Mouse (Mus musculus) midbrain, embryonic 11.5 days (tissue): ENCODE data around the gene Psmb6. TPM values are rescaled to one million over a fixed set of nuclear protein-coding genes. Genes with fewer than 3 reads are reported as not detected.

ENCODE experiments used
- ATAC-seq: fragments of 200-750 bp; cut with Nextera tagmentation; 2 replicates; pipeline ENCODE4 v1.8.0; 2017; ENCODE audit warnings: moderate TSS enrichment, moderate library complexity; ENCODE audit not compliant: low FRiP score
- DNase-seq: peaks from one replicate; pipeline ENCODE4 v3.0.0; 2015; ENCODE audit warnings: low spot score; ENCODE audit errors: missing footprints
- H3K27ac ChIP-seq: fragments of 300-500 bp; sonication (generic); 2 replicates; pipeline ENCODE4 v1.5.1; 2014; ENCODE audit warnings: low read depth, low read length
- H3K27me3 ChIP-seq: fragments of 300-500 bp; sonication (generic); 2 replicates; pipeline ENCODE4 v1.6.1; 2014; ENCODE audit warnings: mild to moderate bottlenecking, low read length, moderate library complexity, mixed read lengths; ENCODE audit not compliant: control insufficient read depth, insufficient read depth
- H3K36me3 ChIP-seq: fragments of 300-500 bp; sonication (generic); 2 replicates; pipeline ENCODE4 v1.6.1; 2014; ENCODE audit warnings: mild to moderate bottlenecking, low read length, moderate library complexity, mixed read lengths; ENCODE audit not compliant: control insufficient read depth, insufficient read depth
- H3K4me1 ChIP-seq: fragments of 300-500 bp; sonication (generic); 2 replicates; pipeline ENCODE4 v1.6.1; 2014; ENCODE audit warnings: low read length; ENCODE audit not compliant: control insufficient read depth, insufficient read depth
- H3K4me2 ChIP-seq: fragments of 300-500 bp; sonication (generic); 2 replicates; pipeline ENCODE4 v1.6.1; 2014; ENCODE audit warnings: mild to moderate bottlenecking, moderate library complexity
- H3K4me3 ChIP-seq: fragments of 300-500 bp; sonication (generic); 2 replicates; pipeline ENCODE4 v1.5.1; 2014; ENCODE audit warnings: low read depth, low read length
- H3K9ac ChIP-seq: fragments of 300-500 bp; sonication (generic); 2 replicates; pipeline ENCODE4 v1.6.1; 2014; ENCODE audit warnings: low read length
- H3K9me3 ChIP-seq: fragments of 300-500 bp; sonication (generic); 2 replicates; pipeline ENCODE4 v1.6.1; 2016; ENCODE audit warnings: low read length; ENCODE audit not compliant: control insufficient read depth
- WGBS: fragments of 180-500 bp; shearing (Covaris S2); extraction: QIAGEN DNeasy Blood & Tissue Kit; methylation state at CpG from one replicate; pipeline ENCODE4 v1.1.7; 2014; 5-methylcytosine and 5-hydroxymethylcytosine counted together
- polyA plus RNA-seq: library from polyadenylated mRNA; unstranded; fragments of >200 nt; fragmentation: Nextera tagmentation; extraction: Ambion mirVana; gene quantifications from 2 replicates; pipeline ENCODE4 v1.2.1, GENCODE M21; 2014

Psmb6 gene
- polyA plus RNA-seq, 1 experiment from 2014 or later = 909 TPM

DNA sequence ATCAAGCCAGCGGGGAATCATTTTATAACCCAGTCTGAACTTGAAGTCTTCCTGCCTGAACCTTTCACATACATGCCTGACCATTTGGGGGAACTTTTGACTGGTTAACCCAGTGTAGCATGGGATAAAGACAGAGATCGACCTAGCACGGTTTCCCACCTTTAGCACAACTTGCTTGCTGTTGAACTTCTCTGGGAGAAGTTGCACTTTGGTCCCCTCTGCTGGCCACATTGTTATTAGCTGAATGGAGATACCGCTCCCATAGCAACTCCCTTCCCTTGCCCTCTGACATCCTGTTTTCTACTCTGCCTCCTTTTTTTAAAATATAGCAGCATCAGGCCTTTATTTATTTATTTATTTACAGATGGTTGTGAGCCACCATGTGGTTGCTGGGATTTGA is 18.8 kb upstream of the Psmb6 start:
- H3K27me3 ChIP-seq = no peaks in the 10 kb centered on the region
- DNase-seq = peak; percentile 86
- H3K27ac ChIP-seq = no peak overlapping the region
- H3K36me3 ChIP-seq = no peaks in the 10 kb centered on the region
- no peak for ATAC-seq
- no peaks in the 10 kb centered on the region for H3K9me3 ChIP-seq
- peaks cover 3% of the 10 kb centered on the region; the same call in 1 of the 2 replicates for H3K4me1 ChIP-seq
- H3K9ac ChIP-seq = no peak overlapping the region
- H3K4me3 ChIP-seq = no peak overlapping the region
- no peak overlapping the region for H3K4me2 ChIP-seq
- 31% methylated on average over 4 of the region's 4 CpGs for WGBS

DNA sequence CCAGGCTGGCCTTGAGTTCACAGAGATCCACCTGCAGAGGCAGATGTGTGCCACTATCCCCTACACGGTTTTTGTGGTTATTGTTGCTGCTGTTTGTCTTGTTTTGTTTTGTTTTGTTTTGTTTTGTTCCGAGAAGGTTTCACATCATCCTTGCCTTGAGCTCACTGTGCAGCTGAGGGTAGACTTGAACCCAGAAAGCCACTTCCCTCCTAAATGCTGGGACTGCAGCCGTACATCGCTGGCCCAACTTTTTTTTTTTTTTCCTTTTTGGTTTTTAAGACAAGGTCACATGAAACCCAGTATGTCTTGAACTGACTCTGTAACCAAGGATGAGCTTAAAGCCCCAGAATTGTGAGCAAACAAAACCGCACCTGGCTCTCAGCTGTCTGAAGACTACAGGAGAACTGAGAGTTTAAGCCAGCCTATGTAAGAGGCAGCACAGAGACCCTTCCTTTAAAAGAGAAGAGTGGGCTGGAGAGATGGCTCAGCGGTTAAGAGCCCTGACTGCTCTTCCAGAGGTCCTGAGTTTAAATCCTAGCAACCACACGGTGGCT is 18.1 kb upstream of the Psmb6 start:
- DNase-seq (no peak), ATAC-seq (no peak)
- no peak overlapping the region for H3K27ac ChIP-seq
- no peaks in the 10 kb centered on the region for H3K27me3 ChIP-seq
- H3K4me1 ChIP-seq = peaks cover 3% of the 10 kb centered on the region; the same call in 1 of the 2 replicates
- no peak overlapping the region for H3K4me2 ChIP-seq
- H3K4me3 ChIP-seq = no peak overlapping the region
- no peaks in the 10 kb centered on the region for H3K36me3 ChIP-seq
- WGBS = 69% methylated on average over 7 of the region's 7 CpGs
- H3K9me3 ChIP-seq = no peaks in the 10 kb centered on the region
- H3K9ac ChIP-seq = no peak overlapping the region

DNA sequence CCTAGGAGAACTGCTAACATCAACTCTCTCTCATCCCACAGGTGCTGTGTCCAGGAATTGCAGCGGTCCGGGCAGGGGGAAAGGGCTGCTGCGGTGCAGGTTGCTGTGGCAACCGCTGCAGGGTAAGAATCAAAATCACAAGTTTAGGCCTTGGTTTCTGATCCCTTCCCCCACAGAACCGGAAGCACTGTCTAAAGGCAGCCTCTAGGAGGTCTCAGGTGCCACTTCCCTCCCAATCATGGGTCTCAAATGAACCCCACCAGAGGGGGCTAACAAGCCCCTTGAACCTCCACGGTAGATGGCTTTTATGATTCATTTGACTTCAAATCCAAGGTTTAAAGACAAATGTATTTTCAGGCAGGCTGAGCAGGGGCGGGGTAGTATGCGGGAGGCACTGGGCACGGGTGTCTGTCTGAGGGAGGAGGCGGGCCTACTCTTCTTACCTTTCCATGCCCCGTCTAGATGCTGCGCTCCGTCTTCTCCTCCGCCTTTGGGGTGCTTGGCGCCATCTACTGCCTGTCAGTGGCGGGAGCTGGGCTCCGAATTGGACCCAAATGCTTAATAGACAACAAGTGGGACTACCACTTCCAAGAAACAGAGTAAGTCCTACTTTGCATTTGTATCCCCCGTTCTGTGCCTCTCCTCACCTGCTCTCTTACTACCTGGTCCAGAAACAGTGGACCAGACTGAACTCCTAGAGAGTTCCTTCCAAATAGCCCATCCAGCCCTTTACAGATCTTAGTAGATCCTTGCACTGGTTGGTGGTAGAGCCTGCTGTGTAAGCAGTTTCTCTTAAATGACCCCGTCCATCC is 15.2 kb upstream of the Psmb6 start:
- WGBS = 8% methylated on average over 19 of the region's 19 CpGs
- ATAC-seq = no peak
- peak; percentile 91 for DNase-seq
- Histone ChIP-seq H3K9me3 (no peaks in the 10 kb centered on the region), H3K9ac (no peak overlapping the region), H3K27me3 (no peaks in the 10 kb centered on the region), H3K36me3 (no peaks in the 10 kb centered on the region), H3K27ac (no peak overlapping the region), H3K4me3 (no peak overlapping the region), H3K4me2 (peak overlapping the region; percentile 29; the same call in 1 of the 2 replicates), H3K4me1 (peaks cover 5% of the 10 kb centered on the region; the same call in 1 of the 2 replicates)

DNA sequence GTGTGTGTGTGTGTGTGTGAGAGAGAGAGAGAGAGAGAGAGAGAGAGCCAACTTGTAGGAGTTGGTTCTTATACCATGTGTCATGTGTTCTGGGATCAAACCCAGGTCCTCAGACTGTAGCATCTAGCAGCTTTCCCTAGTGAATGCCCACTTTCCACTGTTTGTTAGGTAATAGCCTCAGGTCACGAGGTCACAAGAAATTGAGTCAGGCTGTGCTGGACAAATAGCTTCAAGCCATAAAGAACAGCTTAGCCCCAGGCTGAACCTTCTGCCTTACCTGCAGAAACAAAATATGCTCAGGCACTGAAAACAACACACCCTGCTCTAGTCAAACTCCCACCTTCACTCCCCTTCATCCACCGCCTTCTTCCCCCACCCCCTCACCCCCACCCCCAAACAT is 13.9 kb upstream of the Psmb6 start:
- Histone ChIP-seq H3K4me3 (no peak overlapping the region), H3K36me3 (no peaks in the 10 kb centered on the region), H3K27ac (no peak overlapping the region), H3K27me3 (no peaks in the 10 kb centered on the region), H3K4me2 (no peak overlapping the region), H3K9ac (no peak overlapping the region), H3K9me3 (no peaks in the 10 kb centered on the region), H3K4me1 (peaks cover 5% of the 10 kb centered on the region; the same call in 1 of the 2 replicates)
- DNase-seq = no peak
- ATAC-seq = no peak
- WGBS = 74% methylated on average over 2 of the region's 2 CpGs

DNA sequence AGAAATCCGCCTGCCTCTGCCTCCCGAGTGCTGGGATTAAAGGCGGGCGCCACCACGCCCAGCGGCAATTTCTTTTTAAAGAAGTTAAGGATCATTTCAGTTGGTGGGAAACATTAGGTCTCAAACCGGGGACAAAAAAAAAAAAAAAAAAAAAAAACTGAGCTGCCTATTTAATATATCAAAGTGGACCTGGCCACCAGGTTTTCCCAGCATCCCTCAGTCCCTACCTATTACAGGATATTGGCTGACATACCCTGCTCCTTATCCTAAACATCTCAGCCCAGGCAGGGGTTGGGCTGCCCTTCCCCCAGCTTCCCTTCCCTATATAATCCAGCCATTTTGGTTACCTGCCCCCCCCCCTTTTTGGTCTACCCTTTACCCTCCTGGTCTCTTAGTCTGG is 13.3 kb upstream of the Psmb6 start:
- Histone ChIP-seq H3K4me1 (peaks cover 5% of the 10 kb centered on the region; the same call in 1 of the 2 replicates), H3K36me3 (no peaks in the 10 kb centered on the region), H3K4me3 (no peak overlapping the region), H3K27ac (no peak overlapping the region), H3K27me3 (no peaks in the 10 kb centered on the region), H3K4me2 (no peak overlapping the region), H3K9me3 (no peaks in the 10 kb centered on the region), H3K9ac (no peak overlapping the region)
- DNase-seq = no peak
- no peak for ATAC-seq
- WGBS = 97% methylated on average over 7 of the region's 7 CpGs

DNA sequence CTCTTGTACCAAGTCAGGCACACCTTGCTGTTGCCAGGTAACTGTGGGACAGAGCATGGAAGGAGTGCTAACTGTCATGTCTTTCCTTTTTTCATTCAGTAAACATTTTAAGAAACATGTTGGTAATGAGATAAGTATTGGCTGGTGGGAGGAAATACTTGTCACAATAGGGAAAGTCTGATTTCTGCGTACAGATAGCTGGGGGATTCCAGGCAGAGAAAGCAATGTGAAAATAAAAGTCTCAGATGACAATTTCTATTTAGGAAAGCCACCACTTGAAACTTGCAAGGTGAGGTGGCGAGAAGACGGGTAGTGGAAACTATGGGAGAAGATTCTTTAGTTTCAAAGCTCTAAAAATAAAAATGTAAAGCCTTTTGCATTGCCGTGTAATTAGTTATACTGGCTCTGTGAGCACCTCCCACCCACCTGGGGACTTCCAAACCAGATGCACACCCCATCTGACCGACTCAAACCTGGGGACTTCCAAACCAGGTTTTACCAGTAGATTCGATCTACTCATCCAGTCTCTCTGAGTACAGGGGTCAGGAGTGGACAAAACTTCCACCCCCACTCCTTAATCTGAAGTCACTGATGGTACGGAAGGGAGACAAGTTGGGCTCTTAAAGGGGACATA is 12.3 kb upstream of the Psmb6 start:
- no peak for DNase-seq
- Histone ChIP-seq H3K4me3 (no peak overlapping the region), H3K4me1 (peaks cover 5% of the 10 kb centered on the region; the same call in 1 of the 2 replicates), H3K9ac (no peak overlapping the region), H3K9me3 (no peaks in the 10 kb centered on the region), H3K36me3 (no peaks in the 10 kb centered on the region), H3K4me2 (no peak overlapping the region), H3K27me3 (no peaks in the 10 kb centered on the region), H3K27ac (no peak overlapping the region)
- 80% methylated on average over 7 of the region's 7 CpGs for WGBS
- no peak for ATAC-seq

DNA sequence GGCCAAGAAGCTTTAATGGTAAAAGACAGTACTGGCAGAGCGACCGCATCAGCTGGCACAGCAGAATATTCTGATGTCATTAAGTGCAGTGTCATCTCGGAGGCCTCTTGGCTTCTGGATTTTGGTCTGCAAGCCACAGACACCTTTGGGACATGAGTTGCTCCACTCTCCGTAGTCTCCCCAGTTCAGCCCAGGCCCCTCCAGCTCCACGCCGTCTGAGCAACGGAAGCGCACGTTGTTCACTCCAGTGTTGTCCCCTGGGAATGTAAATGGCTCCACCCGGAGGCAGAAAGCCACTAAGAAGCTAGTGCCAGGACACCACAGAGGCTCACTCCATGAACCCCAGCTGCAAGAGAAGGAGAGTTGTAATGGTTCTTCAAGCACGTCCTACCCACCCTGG is 11.6 kb upstream of the Psmb6 start:
- H3K9me3 ChIP-seq = no peaks in the 10 kb centered on the region
- H3K4me2 ChIP-seq = no peak overlapping the region
- H3K4me1 ChIP-seq = peaks cover 5% of the 10 kb centered on the region; the same call in 1 of the 2 replicates
- H3K4me3 ChIP-seq = no peak overlapping the region
- 52% methylated on average over 11 of the region's 11 CpGs for WGBS
- H3K27me3 ChIP-seq = no peaks in the 10 kb centered on the region
- ATAC-seq (no peak), DNase-seq (peak; percentile 85)
- H3K36me3 ChIP-seq = no peaks in the 10 kb centered on the region
- H3K27ac ChIP-seq = no peak overlapping the region
- no peak overlapping the region for H3K9ac ChIP-seq

DNA sequence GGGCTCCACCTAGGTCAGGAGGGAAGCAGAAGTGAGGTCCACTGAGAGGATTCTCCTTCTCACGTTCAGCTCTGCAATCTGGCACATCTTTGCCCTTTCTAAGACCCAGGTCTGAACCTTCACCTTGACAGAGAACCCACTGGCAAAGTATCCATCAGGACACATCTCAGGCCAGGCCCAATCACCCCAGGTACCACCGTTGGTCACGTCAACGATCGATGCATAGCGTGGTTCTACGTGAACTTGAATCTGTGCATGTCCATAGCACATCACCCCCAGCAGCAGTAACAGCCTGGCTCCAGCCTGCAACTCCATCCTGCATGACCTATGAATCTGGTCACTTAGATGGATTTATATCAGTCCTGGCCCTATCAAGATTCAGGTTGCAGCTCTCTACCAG is 10.9 kb upstream of the Psmb6 start, which contains the start of gene Vmo1:
Gene Vmo1 (minus strand): TSS at position 329 of the 400 bp plus-strand sequence.
- no peak within 1 kb of the TSS for H3K27ac ChIP-seq
- no peak for ATAC-seq

DNA sequence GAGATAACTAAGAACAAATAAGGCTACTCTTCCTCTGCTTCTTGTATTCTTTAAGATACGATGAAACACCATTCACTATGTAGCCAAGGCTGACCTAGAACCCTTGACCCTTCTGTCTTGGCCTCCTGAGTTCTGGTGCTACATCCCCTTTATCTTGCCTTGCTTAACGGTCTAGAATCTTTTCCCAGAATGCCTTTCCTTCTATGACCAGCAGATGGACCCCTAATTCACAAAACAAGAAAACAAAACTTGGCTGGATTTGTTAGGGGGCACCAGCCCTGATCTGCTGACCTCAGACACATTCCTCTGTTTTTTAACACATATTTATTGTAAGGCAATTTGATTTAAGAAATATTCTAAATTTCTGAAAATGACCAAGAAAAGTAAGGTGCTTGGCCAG is 8.8 kb upstream of the Psmb6 start:
- no peak overlapping the region for H3K27ac ChIP-seq
- H3K4me1 ChIP-seq = peaks cover 7% of the 10 kb centered on the region
- H3K27me3 ChIP-seq = no peaks in the 10 kb centered on the region; the same call in 1 of the 2 replicates
- no peak for ATAC-seq
- WGBS = 24% methylated on average over 2 of the region's 2 CpGs
- H3K4me3 ChIP-seq = no peak overlapping the region
- H3K9me3 ChIP-seq = no peaks in the 10 kb centered on the region
- no peaks in the 10 kb centered on the region for H3K36me3 ChIP-seq
- no peak overlapping the region for H3K9ac ChIP-seq
- peak; percentile 93 for DNase-seq
- H3K4me2 ChIP-seq = no peak overlapping the region

More for the DNA sequence above, 10.9 kb upstream of the Psmb6 start, which contains the start of gene Vmo1:
- H3K4me3 ChIP-seq = no peak within 1 kb of the TSS
- H3K9ac ChIP-seq = no peak within 1 kb of the TSS
- H3K36me3 ChIP-seq = no peaks in the 10 kb centered on the region
- no peaks in the 10 kb centered on the region for H3K9me3 ChIP-seq
- WGBS = 91% methylated on average over 7 of the region's 7 CpGs
- DNase-seq = no peak
- H3K27me3 ChIP-seq = no peaks in the 10 kb centered on the region; the same call in 1 of the 2 replicates
- H3K4me2 ChIP-seq = no peak within 1 kb of the TSS
- H3K4me1 ChIP-seq = peaks cover 5% of the 10 kb centered on the region; the same call in 1 of the 2 replicates
